Mouse (Mus musculus): ENCODE data around the gene Zc3h6.

GRCm38 (mm10) chr2:129040567-129040966, 73.4 kb downstream of the Zc3h6 start:
- TF ChIP-seq POLR2A (IDR thresholded peaks at IDR 0.05; ENCODE audit: low read depth, low read length) (no peak), CTCF (IDR thresholded peaks at IDR 0.05; ENCODE audit: borderline replicate concordance, insufficient read depth, low read length) (no peak)

All from embryonic fibroblast, embryonic 13.5 days (primary cell).